In the genomic region with DNA sequence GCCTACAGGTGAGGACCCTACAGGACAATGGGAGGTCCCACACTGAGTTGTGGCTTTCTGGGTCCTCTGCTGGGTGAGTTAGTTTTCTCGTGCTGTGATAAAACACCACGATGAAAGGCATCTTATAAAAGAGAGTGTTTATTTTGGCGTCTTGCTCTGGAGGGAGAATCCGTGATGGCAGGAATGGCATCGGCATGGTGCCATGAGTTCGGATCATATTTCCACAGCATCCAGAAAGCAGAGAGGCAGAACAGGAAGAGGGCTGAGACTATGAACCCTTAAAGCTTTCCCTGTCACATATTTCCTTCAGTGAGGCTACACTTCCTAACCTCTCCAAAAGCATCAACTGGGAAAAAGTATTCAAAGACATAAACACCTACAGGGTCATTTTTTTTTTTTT, we compare ENCODE assay signal across 22 mouse cellular contexts. TPM values are rescaled to one million over a fixed set of nuclear protein-coding genes. Genes with fewer than 3 reads are reported as not detected.
DNase-seq lines count a peak whose midpoint lies in the region; ATAC-seq and TF ChIP-seq lines count a peak whose summit lies in the region.
"Had no signal": no experiment of that assay in that cellular context is flagged by ENCODE, and none has a peak within 500 bp of the region (broad histone marks: within the 10 kb centered on the region; RNA-seq: fewer than 3 reads in every experiment).

No protein-coding gene starts in this region.

- no peak overlapping the region for H3K4me2 ChIP-seq in kidney, embryonic 15.5 days
- H3K4me2 ChIP-seq: forebrain, embryonic 13.5 days; intestine, embryonic 15.5 days; neural tube, embryonic 15.5 days had no signal

- no peak for TF ChIP-seq POLR2A in kidney, adult 2 months (IDR thresholded peaks at IDR 0.05; ENCODE audit: low read depth, low read length)

- WGBS in kidney, adult 2 months = 24% methylated on average over 6 of the region's 6 CpGs
- 60% methylated on average over 6 of the region's 6 CpGs for WGBS in kidney, embryonic 15.5 days

- DNase-seq in cerebellum, postnatal 10 days = peak; percentile 29 to 49
- no peak for DNase-seq in cerebellum, adult 9-10 months
- peak; percentile 18 for DNase-seq in kidney, adult 2 months
- DNase-seq in lung, postnatal 36 days = peak; percentile 37
- DNase-seq in lung, postnatal 25 days (ENCODE audit: low spot score) = no peak
- peak; percentile 25 for DNase-seq in skeletal muscle tissue, adult 2 months (ENCODE audit: low read depth, low spot score)
- DNase-seq: cerebellum, adult 2 months; gastrocnemius, postnatal 14 days; right cerebral cortex, adult 18-20 months; thymus, adult 18-20 months; thymus, postnatal 36 days had no signal

- H3K9ac ChIP-seq in kidney, embryonic 15.5 days = no peak overlapping the region
- H3K9ac ChIP-seq: forebrain, embryonic 13.5 days; intestine, embryonic 15.5 days; neural tube, embryonic 15.5 days had no signal

- no peak overlapping the region for H3K27ac ChIP-seq in kidney, adult 2 months (ENCODE audit: insufficient read depth, low read depth, low read length)
- H3K27ac ChIP-seq in kidney, embryonic 15.5 days = no peak overlapping the region
- H3K27ac ChIP-seq: forebrain, embryonic 13.5 days; heart, embryonic 10.5 days; hindbrain, embryonic 10.5 days; intestine, embryonic 15.5 days; kidney, postnatal 0 days; layer of hippocampus, adult 2 months; midbrain, embryonic 10.5 days; neural tube, embryonic 15.5 days had no signal

- TF ChIP-seq CTCF in kidney, adult 2 months (conservative IDR thresholded peaks at IDR 0.05; ENCODE audit: insufficient read depth, insufficient read length, low read depth, low read length) = no peak

- no peak overlapping the region for H3K4me3 ChIP-seq in kidney, adult 2 months (ENCODE audit: insufficient read depth, low read depth, low read length)
- H3K4me3 ChIP-seq in kidney, embryonic 15.5 days (replicated peaks) = no peak overlapping the region
- H3K4me3 ChIP-seq: forebrain, embryonic 13.5 days; heart, embryonic 10.5 days; hindbrain, embryonic 10.5 days; intestine, embryonic 15.5 days; layer of hippocampus, adult 2 months; midbrain, embryonic 10.5 days; neural tube, embryonic 15.5 days had no signal

- H3K4me1 ChIP-seq in kidney, adult 2 months (ENCODE audit: control insufficient read depth, insufficient read depth, low read length) = no peaks in the 10 kb centered on the region
- no peaks in the 10 kb centered on the region for H3K4me1 ChIP-seq in kidney, embryonic 15.5 days
- H3K4me1 ChIP-seq: forebrain, embryonic 13.5 days; hindbrain, embryonic 10.5 days; intestine, embryonic 15.5 days; midbrain, embryonic 10.5 days; neural tube, embryonic 15.5 days had no signal

- no peaks in the 10 kb centered on the region for H3K27me3 ChIP-seq in kidney, adult 2 months (replicated peaks; ENCODE audit: control insufficient read depth, insufficient read depth, low read length)
- no peaks in the 10 kb centered on the region for H3K27me3 ChIP-seq in kidney, embryonic 15.5 days
- H3K27me3 ChIP-seq: forebrain, embryonic 13.5 days; intestine, embryonic 15.5 days; neural tube, embryonic 15.5 days had no signal

- H3K36me3 ChIP-seq in kidney, adult 2 months (ENCODE audit: control insufficient read depth, insufficient read depth, low read length) = no peaks in the 10 kb centered on the region
- H3K36me3 ChIP-seq in kidney, embryonic 15.5 days = no peaks in the 10 kb centered on the region
- H3K36me3 ChIP-seq: heart, embryonic 10.5 days; hindbrain, embryonic 10.5 days; intestine, embryonic 15.5 days; midbrain, embryonic 10.5 days; neural tube, embryonic 15.5 days had no signal

- no peak for ATAC-seq in kidney, embryonic 15.5 days (replicated peaks; ENCODE audit: low FRiP score)
- ATAC-seq: activated CD4-positive, CD25-positive, alpha-beta regulatory T cell, adult 4 months; forebrain, embryonic 13.5 days; hindbrain, embryonic 16.5 days; intestine, embryonic 15.5 days had no signal

- no peaks in the 10 kb centered on the region for H3K9me3 ChIP-seq in kidney, embryonic 15.5 days (replicated peaks)
- H3K9me3 ChIP-seq: heart, embryonic 10.5 days; hindbrain, embryonic 10.5 days; intestine, embryonic 15.5 days; midbrain, embryonic 10.5 days; neural tube, embryonic 15.5 days had no signal

RNA-seq across cellular contexts. Expression of a gene that starts 56.1 kb away (rescaled TPM):
- polyA plus RNA-seq in kidney, adult 2 months (2012; rRNA removed) = 25.1 and 27.5 TPM in 2 replicates
- 19.1 and 22.2 TPM in 2 replicates for polyA plus RNA-seq in kidney, embryonic 15.5 days (2015; fragmentation: Nextera tagmentation; extraction: Ambion mirVana)

Comparison
In these comparisons a context has a peak if more than half of its experiments do, and no peak if none do; other contexts are left out.
1. DNase-seq: peak in cerebellum, postnatal 10 days (2 of 2), kidney, adult 2 months (single experiment), lung, postnatal 36 days (single experiment) and skeletal muscle tissue, adult 2 months (single experiment); none in cerebellum, adult 9-10 months (single experiment) and lung, postnatal 25 days (single experiment).